Mouse (Mus musculus): ENCODE data around the gene Rer1. TPM values are rescaled to one million over a fixed set of nuclear protein-coding genes. Genes with fewer than 3 reads are reported as not detected.

Gene Rer1
- polyA plus RNA-seq, 1 experiment from 2014 or later = 107 TPM

- 0 out of 2 replicates have a peak overlapping the region, but pooled peaks have one; percentile 4 for H3K4me2 ChIP-seq
- H3K27ac ChIP-seq = no peak overlapping the region
- peak; percentile 48 for ATAC-seq
- H3K36me3 ChIP-seq = no peaks in the 10 kb centered on the region
- H3K4me3 ChIP-seq = no peak overlapping the region
- H3K9ac ChIP-seq = no peak overlapping the region
- no peaks in the 10 kb centered on the region for H3K27me3 ChIP-seq (replicated peaks)
- no peaks in the 10 kb centered on the region for H3K9me3 ChIP-seq (replicated peaks)
- 19% methylated on average over 7 of the region's 7 CpGs for WGBS (ENCODE audit: insufficient replicate concordance)
- H3K4me1 ChIP-seq = peaks cover 51% of the 10 kb centered on the region
These were observed 39.1 kb upstream of the Rer1 start for GRCm38 (mm10) chr4:155125310-155125709.

DNA sequence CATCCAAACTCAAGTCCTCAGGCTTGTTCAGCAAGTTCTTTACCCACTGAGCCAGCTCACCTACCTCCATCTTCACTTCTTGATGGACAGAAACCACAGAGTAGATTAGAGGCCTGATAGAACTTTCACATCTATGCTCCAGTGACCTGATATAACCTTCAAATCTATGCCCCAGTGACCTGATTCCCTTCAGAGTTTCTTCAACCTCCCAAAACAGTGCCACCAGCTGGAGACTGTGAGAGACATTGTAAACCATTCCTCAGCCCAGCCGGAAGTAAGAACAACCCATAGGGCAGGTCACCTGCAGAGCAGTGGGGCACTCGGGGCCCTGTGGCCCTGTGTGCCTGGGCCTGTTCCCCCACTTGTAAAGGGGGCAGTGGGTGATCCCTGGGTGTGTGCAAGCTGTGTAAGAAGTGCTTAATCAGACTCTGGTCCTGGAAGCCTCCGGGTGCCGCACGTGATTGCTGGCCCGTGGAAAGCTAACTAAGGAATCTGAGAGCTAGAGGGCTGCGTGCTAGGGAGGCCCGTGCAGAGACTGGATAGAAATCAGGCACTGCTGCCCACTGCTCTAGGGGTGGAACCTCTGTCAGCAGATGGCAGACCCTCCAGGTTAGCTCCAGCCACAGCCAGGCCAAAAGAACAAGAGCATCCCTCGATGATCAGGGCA, 37.8 kb upstream of the Rer1 start:
- ATAC-seq = no peak
- H3K4me1 ChIP-seq = peaks cover 61% of the 10 kb centered on the region
- 73% methylated on average over 9 of the region's 9 CpGs for WGBS (ENCODE audit: insufficient replicate concordance)
- H3K9me3 ChIP-seq (replicated peaks) = no peaks in the 10 kb centered on the region
- H3K27me3 ChIP-seq (replicated peaks) = no peaks in the 10 kb centered on the region
- no peak overlapping the region for H3K4me3 ChIP-seq
- no peak overlapping the region for H3K4me2 ChIP-seq
- no peaks in the 10 kb centered on the region for H3K36me3 ChIP-seq
- no peak overlapping the region for H3K9ac ChIP-seq
- no peak overlapping the region for H3K27ac ChIP-seq

- no peak overlapping the region for H3K4me3 ChIP-seq
- 61% methylated on average over 16 of the region's 16 CpGs for WGBS (ENCODE audit: insufficient replicate concordance)
- H3K27ac ChIP-seq = no peak overlapping the region
- H3K4me1 ChIP-seq = peaks cover 74% of the 10 kb centered on the region
- ATAC-seq = no peak
- no peaks in the 10 kb centered on the region for H3K36me3 ChIP-seq
- H3K27me3 ChIP-seq (replicated peaks) = no peaks in the 10 kb centered on the region
- H3K4me2 ChIP-seq = no peak overlapping the region
- H3K9ac ChIP-seq = no peak overlapping the region
- no peaks in the 10 kb centered on the region for H3K9me3 ChIP-seq (replicated peaks)
These were observed 36.4 kb upstream of the Rer1 start for GRCm38 (mm10) chr4:155122444-155123040.

DNA sequence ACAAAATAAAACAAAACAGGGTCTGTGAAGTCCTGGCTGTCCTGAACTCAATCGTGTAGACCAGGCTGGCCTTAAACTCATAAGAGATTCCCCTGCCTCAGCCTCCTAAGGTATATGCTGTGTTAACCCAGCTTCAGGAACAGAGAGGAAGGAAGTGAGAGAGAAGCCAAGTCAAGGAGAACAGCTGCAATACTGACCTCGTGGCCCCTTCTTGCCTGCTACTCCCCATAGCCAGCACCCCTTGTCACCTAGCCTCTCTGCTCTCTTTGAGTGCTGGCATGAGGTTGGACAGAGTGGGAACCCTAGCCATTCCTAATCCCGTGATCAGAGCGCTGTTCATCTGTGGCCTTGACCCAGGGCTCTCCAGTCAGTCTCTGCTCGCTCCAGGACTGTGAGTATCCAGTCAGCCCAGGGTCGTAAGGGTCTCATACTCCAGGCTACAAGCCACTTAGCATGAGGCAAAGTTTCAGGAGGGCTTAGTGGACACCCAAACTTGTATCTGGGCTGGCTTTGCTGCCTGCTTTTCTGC, 35.8 kb upstream of the Rer1 start:
- no peak overlapping the region for H3K4me2 ChIP-seq
- 67% methylated on average over 6 of the region's 6 CpGs for WGBS (ENCODE audit: insufficient replicate concordance)
- no peak overlapping the region for H3K9ac ChIP-seq
- no peak overlapping the region for H3K4me3 ChIP-seq
- no peak for ATAC-seq
- H3K4me1 ChIP-seq = peaks cover 79% of the 10 kb centered on the region
- H3K27me3 ChIP-seq (replicated peaks) = no peaks in the 10 kb centered on the region
- no peak overlapping the region for H3K27ac ChIP-seq
- no peaks in the 10 kb centered on the region for H3K9me3 ChIP-seq (replicated peaks)
- H3K36me3 ChIP-seq = no peaks in the 10 kb centered on the region

- Histone ChIP-seq H3K4me1 (peaks cover 87% of the 10 kb centered on the region), H3K9me3 (replicated peaks) (no peaks in the 10 kb centered on the region), H3K4me2 (no peak overlapping the region), H3K27me3 (replicated peaks) (no peaks in the 10 kb centered on the region), H3K9ac (no peak overlapping the region), H3K36me3 (no peaks in the 10 kb centered on the region), H3K4me3 (no peak overlapping the region), H3K27ac (peak overlapping the region; percentile 56)
- 87% methylated on average over 6 of the region's 6 CpGs for WGBS (ENCODE audit: insufficient replicate concordance)
- no peak for ATAC-seq
These were observed 35.0 kb upstream of the Rer1 start for GRCm38 (mm10) chr4:155121222-155121621.

DNA sequence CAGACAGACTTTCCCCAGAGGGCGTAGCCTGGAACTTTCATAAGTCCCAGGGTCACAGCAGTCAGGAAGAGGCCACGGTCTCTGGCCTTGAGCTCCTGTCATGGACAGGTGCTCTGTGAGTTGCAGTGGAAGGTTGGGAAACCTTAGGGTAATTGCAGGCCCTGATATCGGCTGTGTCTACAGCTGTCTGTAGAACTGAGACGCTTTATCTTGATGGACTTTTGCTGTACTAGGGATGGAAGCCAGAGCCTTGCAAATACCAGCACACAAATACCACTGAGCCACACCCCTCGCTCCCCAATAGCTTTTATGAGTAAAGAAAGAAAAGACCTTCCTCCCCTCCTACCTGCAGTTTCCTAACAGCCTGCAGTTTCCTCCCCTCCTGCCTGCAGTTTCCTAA, 34.4 kb upstream of the Rer1 start:
- WGBS (ENCODE audit: insufficient replicate concordance) = 44% methylated on average over 5 of the region's 5 CpGs
- H3K27me3 ChIP-seq (replicated peaks) = no peaks in the 10 kb centered on the region
- no peaks in the 10 kb centered on the region for H3K9me3 ChIP-seq (replicated peaks)
- H3K4me2 ChIP-seq = no peak overlapping the region
- H3K27ac ChIP-seq = peak overlapping the region; percentile 56
- H3K36me3 ChIP-seq = no peaks in the 10 kb centered on the region
- H3K9ac ChIP-seq = no peak overlapping the region
- H3K4me3 ChIP-seq = no peak overlapping the region
- H3K4me1 ChIP-seq = peaks cover 87% of the 10 kb centered on the region
- ATAC-seq = peak; percentile 43

DNA sequence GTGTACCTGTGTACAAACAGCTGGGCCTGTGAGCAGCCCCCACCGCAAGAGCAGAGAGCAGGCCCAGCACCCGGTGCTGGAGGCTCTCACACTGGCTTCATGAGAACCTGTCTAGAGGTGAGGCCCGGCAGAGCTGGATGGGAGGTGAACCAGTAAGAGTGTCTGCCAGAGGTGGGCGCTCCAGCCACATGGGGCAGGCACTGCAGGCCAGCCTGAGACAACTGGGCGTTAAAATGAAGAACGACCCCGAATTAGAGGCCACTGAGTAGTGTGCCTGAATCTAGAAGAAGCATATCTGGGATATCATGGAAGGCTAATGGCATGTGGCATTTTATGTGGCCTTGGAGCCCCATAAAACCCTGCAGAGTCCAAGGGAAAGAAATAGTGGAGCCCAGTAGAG, 33.9 kb upstream of the Rer1 start:
- no peak for ATAC-seq
- no peak overlapping the region; the same call in 1 of the 2 replicates for H3K9ac ChIP-seq
- H3K36me3 ChIP-seq = no peaks in the 10 kb centered on the region
- no peaks in the 10 kb centered on the region for H3K9me3 ChIP-seq (replicated peaks)
- H3K4me2 ChIP-seq = no peak overlapping the region
- no peaks in the 10 kb centered on the region for H3K27me3 ChIP-seq (replicated peaks)
- peaks cover 82% of the 10 kb centered on the region for H3K4me1 ChIP-seq
- H3K4me3 ChIP-seq = no peak overlapping the region
- 80% methylated on average over 7 of the region's 7 CpGs for WGBS (ENCODE audit: insufficient replicate concordance)
- H3K27ac ChIP-seq = peak overlapping the region; percentile 56

DNA sequence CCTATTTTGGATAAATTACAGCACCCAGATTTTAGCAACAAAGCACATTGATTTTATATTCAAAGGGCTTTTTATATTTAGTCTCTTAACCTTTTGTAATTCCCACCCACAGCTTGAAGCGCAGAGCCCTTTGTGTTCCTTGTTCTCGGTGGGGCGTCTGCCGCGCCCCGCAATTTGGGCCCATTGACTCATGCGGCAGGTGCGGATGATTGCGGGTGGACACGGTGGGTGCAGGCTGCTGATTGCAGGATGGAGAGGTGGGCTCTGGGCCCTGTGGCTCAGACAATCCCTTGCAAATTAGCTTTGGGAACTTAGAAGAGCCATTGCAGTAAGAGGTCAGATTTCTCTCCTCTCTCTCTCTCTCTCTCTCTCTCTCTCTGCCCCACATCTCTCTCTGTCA, 32.1 kb upstream of the Rer1 start:
- H3K36me3 ChIP-seq = no peaks in the 10 kb centered on the region
- peaks cover 68% of the 10 kb centered on the region for H3K4me1 ChIP-seq
- 86% methylated on average over 10 of the region's 10 CpGs for WGBS (ENCODE audit: insufficient replicate concordance)
- H3K4me3 ChIP-seq = no peak overlapping the region
- no peak overlapping the region for H3K27ac ChIP-seq
- H3K9me3 ChIP-seq (replicated peaks) = no peaks in the 10 kb centered on the region
- no peaks in the 10 kb centered on the region for H3K27me3 ChIP-seq (replicated peaks)
- H3K9ac ChIP-seq = no peak overlapping the region
- no peak overlapping the region; the same call in 1 of the 2 replicates for H3K4me2 ChIP-seq
- ATAC-seq = no peak

GRCm38 (mm10) chr4:155117396-155117978, 31.3 kb upstream of the Rer1 start:
- Histone ChIP-seq H3K4me3 (no peak overlapping the region), H3K36me3 (no peaks in the 10 kb centered on the region), H3K4me2 (peak overlapping the region; percentile 32), H3K9me3 (replicated peaks) (no peaks in the 10 kb centered on the region), H3K9ac (no peak overlapping the region), H3K27me3 (replicated peaks) (no peaks in the 10 kb centered on the region), H3K4me1 (peaks cover 61% of the 10 kb centered on the region), H3K27ac (peak overlapping the region; percentile 70)
- WGBS (ENCODE audit: insufficient replicate concordance) = 42% methylated on average over 6 of the region's 6 CpGs
- ATAC-seq = peak; percentile 87

DNA sequence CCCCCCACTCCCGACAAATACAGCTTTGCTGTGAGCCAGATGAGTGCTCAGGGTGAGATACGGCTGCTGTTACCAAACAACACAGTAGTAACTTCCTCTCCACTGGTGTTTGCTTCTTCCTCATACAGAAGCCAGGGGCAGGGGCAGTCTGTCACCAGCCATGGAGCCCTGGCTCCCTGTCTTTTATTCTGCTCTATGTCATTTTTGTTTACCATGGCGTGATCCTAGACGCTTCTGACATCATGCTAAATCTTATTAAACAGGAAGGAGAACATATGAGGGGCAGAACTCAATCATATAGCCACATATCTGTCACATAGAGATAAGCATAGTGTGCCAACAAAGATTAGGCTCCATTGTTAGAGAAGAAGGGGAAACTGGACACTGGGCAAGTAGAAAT, 30.4 kb upstream of the Rer1 start:
- 13% methylated on average over 4 of the region's 4 CpGs for WGBS (ENCODE audit: insufficient replicate concordance)
- no peaks in the 10 kb centered on the region for H3K36me3 ChIP-seq
- H3K9me3 ChIP-seq (replicated peaks) = no peaks in the 10 kb centered on the region
- 0 out of 2 replicates have a peak overlapping the region, but pooled peaks have one; percentile 32 for H3K4me2 ChIP-seq
- H3K4me3 ChIP-seq = no peak overlapping the region
- H3K27ac ChIP-seq = no peak overlapping the region
- ATAC-seq = 0 out of 2 replicates have a peak, but pooled peaks have one; percentile 6
- no peak overlapping the region for H3K9ac ChIP-seq
- H3K4me1 ChIP-seq = peaks cover 52% of the 10 kb centered on the region
- H3K27me3 ChIP-seq (replicated peaks) = no peaks in the 10 kb centered on the region

DNA sequence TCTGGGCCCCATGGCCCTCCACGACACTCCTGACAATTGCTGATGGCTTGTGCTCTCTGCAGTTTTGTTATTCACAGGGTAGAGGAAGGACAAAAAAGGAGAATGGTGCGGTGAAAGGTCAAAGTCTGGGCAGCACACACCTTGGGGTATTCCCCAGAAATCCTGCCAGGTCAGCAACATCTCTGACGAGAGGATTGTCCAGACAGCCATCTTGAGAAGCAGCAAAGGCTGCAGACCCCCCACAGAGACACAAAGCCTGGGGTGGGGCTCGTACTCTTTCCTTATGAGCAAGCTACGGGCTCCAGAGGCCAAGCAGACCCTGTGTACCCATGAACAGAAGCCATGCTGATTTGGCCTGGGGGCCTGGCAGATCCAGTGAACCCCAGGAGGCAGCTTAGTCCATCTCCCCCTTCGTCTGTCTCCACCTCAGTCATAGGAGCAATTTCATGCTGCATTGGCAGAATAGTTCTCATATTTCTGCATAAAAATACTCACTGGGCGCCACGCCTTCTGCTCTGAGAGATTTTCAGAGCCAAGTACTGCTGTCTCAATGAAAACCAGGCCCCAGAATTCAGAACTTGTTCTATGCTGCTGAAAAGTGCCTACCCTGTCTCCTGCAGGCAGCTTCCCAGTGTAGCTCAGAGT, 27.7 kb upstream of the Rer1 start:
- WGBS (ENCODE audit: insufficient replicate concordance) = 68% methylated on average over 8 of the region's 8 CpGs
- Histone ChIP-seq H3K9me3 (replicated peaks) (no peaks in the 10 kb centered on the region), H3K4me3 (no peak overlapping the region), H3K4me1 (peaks cover 28% of the 10 kb centered on the region), H3K4me2 (no peak overlapping the region), H3K27me3 (replicated peaks) (no peaks in the 10 kb centered on the region), H3K36me3 (no peaks in the 10 kb centered on the region), H3K9ac (no peak overlapping the region), H3K27ac (no peak overlapping the region)
- no peak for ATAC-seq

- H3K4me2 ChIP-seq = no peak overlapping the region
- peaks cover 20% of the 10 kb centered on the region for H3K4me1 ChIP-seq
- no peak overlapping the region for H3K9ac ChIP-seq
- H3K36me3 ChIP-seq = no peaks in the 10 kb centered on the region
- H3K27me3 ChIP-seq (replicated peaks) = no peaks in the 10 kb centered on the region
- H3K4me3 ChIP-seq = no peak overlapping the region
- no peak for ATAC-seq
- 71% methylated on average over 5 of the region's 5 CpGs for WGBS (ENCODE audit: insufficient replicate concordance)
- H3K27ac ChIP-seq = no peak overlapping the region
- no peaks in the 10 kb centered on the region for H3K9me3 ChIP-seq (replicated peaks)
These were observed 23.3 kb upstream of the Rer1 start for GRCm38 (mm10) chr4:155109471-155109870.

Data from liver, embryonic 12.5 days (tissue).